Mouse (Mus musculus) adrenal gland, adult 2 months (tissue): ENCODE measurements around the gene Slc6a19. TPM values are rescaled to one million over a fixed set of nuclear protein-coding genes. Genes with fewer than 3 reads are reported as not detected.
"Not testable (repeated sequence)": the region's sequence is repeated elsewhere in the genome, so short reads cannot be mapped to it uniquely, and the experiment has no call there.

ENCODE experiments used
- DNase-seq: peaks from one replicate; pipeline ENCODE4 v3.0.0; 2021
- long read RNA-seq: library from polyadenylated mRNA; stranded (forward); transcript quantifications from one replicate; pipeline ENCODE4 v2.0.0, GENCODE M21; 2021
- polyA plus RNA-seq: library from polyadenylated mRNA; depleted of rRNA; stranded (reverse); fragments of >200 nt; gene quantifications from 2 replicates; pipeline ENCODE4 v1.2.3, GENCODE M21; 2012; rRNA removed
- total RNA-seq, 2 experiments: library from RNA; stranded (reverse); gene quantifications; 2 replicates each; pipeline ENCODE4 v1.2.3; 2021

Slc6a19 gene
- total RNA-seq (under 1 TPM; 0.20 to 0.48 TPM), polyA plus RNA-seq (0.09 and 0.17 TPM in 2 replicates)
- long read RNA-seq, partial matches to known transcripts: 0 of 1 reads
- long read RNA-seq, other reads (novel, unspliced or antisense): 0 of 1 reads

GRCm38 (mm10) chr13:73704694-73705325 lies at the start of gene Slc6a19:
Gene Slc6a19 (minus strand): TSS chr13:73704865.
- DNase-seq: no peak

GRCm38 (mm10) chr13:73751284-73751683 lies 46.6 kb upstream of the Slc6a19 start:
- no peak for DNase-seq

- DNase-seq: no peak
Observed at GRCm38 (mm10) chr13:73750435-73750834, 45.8 kb upstream of the Slc6a19 start.

GRCm38 (mm10) chr13:73748663-73749440 lies 44.2 kb upstream of the Slc6a19 start:
- DNase-seq: no peak

- DNase-seq: no peak
Observed at GRCm38 (mm10) chr13:73743662-73744061, 39.0 kb upstream of the Slc6a19 start.

- DNase-seq: no peak
Observed at GRCm38 (mm10) chr13:73742944-73743343, 38.3 kb upstream of the Slc6a19 start.

GRCm38 (mm10) chr13:73740399-73740944 lies 35.8 kb upstream of the Slc6a19 start:
- DNase-seq: not testable (repeated sequence)

- no peak for DNase-seq
Observed at GRCm38 (mm10) chr13:73736943-73737342, 32.3 kb upstream of the Slc6a19 start.

GRCm38 (mm10) chr13:73735928-73736327 lies 31.3 kb upstream of the Slc6a19 start:
- DNase-seq: no peak

GRCm38 (mm10) chr13:73735270-73735669 lies 30.6 kb upstream of the Slc6a19 start:
- DNase-seq: no peak

- no peak for DNase-seq
Observed at GRCm38 (mm10) chr13:73734379-73734778, 29.7 kb upstream of the Slc6a19 start.

GRCm38 (mm10) chr13:73732742-73733700 lies 28.4 kb upstream of the Slc6a19 start, which contains the start of gene Slc12a7:
Gene Slc12a7 (plus strand): TSS chr13:73733094.
- peak; percentile 48 for DNase-seq

- no peak for DNase-seq
Observed at GRCm38 (mm10) chr13:73732235-73732634, 27.6 kb upstream of the Slc6a19 start.

GRCm38 (mm10) chr13:73730913-73731312 lies 26.2 kb upstream of the Slc6a19 start:
- DNase-seq: no peak

GRCm38 (mm10) chr13:73728633-73729032 lies 24.0 kb upstream of the Slc6a19 start:
- no peak for DNase-seq

GRCm38 (mm10) chr13:73727621-73728025 lies 23.0 kb upstream of the Slc6a19 start:
- DNase-seq: peak; percentile 24

GRCm38 (mm10) chr13:73725315-73725714 lies 20.6 kb upstream of the Slc6a19 start:
- no peak for DNase-seq

- peak; percentile 65 for DNase-seq
Observed at GRCm38 (mm10) chr13:73723081-73723668, 18.5 kb upstream of the Slc6a19 start.

GRCm38 (mm10) chr13:73720241-73720640 lies 15.6 kb upstream of the Slc6a19 start:
- no peak for DNase-seq

GRCm38 (mm10) chr13:73718225-73718624 lies 13.6 kb upstream of the Slc6a19 start:
- peak; percentile 76 for DNase-seq

GRCm38 (mm10) chr13:73714020-73714419 lies 9.4 kb upstream of the Slc6a19 start:
- DNase-seq: no peak
